Mouse (Mus musculus) heart, embryonic 11.5 days (tissue): ENCODE measurements around the gene Cand1. TPM values are rescaled to one million over a fixed set of nuclear protein-coding genes. Genes with fewer than 3 reads are reported as not detected.

Source experiments
- ATAC-seq: fragments of 200-750 bp; cut with Nextera tagmentation; replicated peaks from 2 replicates; pipeline ENCODE4 v1.8.0; 2017; ENCODE audit warnings: moderate library complexity; ENCODE audit not compliant: insufficient number of reproducible peaks, low FRiP score, low TSS enrichment
- H3K27ac ChIP-seq: fragments of 300-500 bp; sonication (generic); 2 replicates; pipeline ENCODE4 v1.5.1; 2014; ENCODE audit warnings: mild to moderate bottlenecking, low read depth, low read length
- H3K27me3 ChIP-seq: fragments of 300-500 bp; sonication (generic); 2 replicates; pipeline ENCODE4 v1.6.1; 2014; ENCODE audit warnings: mild to moderate bottlenecking, low read length, mixed read lengths; ENCODE audit not compliant: control insufficient read depth, insufficient read depth
- H3K36me3 ChIP-seq: fragments of 300-500 bp; sonication (generic); 2 replicates; pipeline ENCODE4 v1.6.1; 2014; ENCODE audit warnings: mild to moderate bottlenecking, low read length, moderate library complexity, mixed read lengths; ENCODE audit not compliant: control insufficient read depth, insufficient read depth
- H3K4me1 ChIP-seq: fragments of 300-500 bp; sonication (generic); 2 replicates; pipeline ENCODE4 v1.6.1; 2014; ENCODE audit warnings: low read length; ENCODE audit not compliant: control insufficient read depth, insufficient read depth
- H3K4me2 ChIP-seq: fragments of 300-500 bp; sonication (generic); 2 replicates; pipeline ENCODE4 v1.6.1; 2014; ENCODE audit warnings: mild to moderate bottlenecking, moderate library complexity
- H3K4me3 ChIP-seq: fragments of 300-500 bp; sonication (generic); 2 replicates; pipeline ENCODE4 v1.5.1; 2014; ENCODE audit warnings: low read depth, low read length
- H3K9ac ChIP-seq: fragments of 300-500 bp; sonication (generic); 2 replicates; pipeline ENCODE4 v1.6.1; 2014; ENCODE audit warnings: mild to moderate bottlenecking, low read depth, low read length, moderate library complexity
- H3K9me3 ChIP-seq: fragments of 300-500 bp; sonication (generic); replicated peaks from 2 replicates; pipeline ENCODE4 v1.6.1; 2016; ENCODE audit warnings: low read length; ENCODE audit not compliant: control insufficient read depth
- WGBS: fragments of 180-500 bp; shearing (Covaris S2); extraction: QIAGEN DNeasy Blood & Tissue Kit; methylation state at CpG from one replicate; pipeline ENCODE4 v1.1.7; 2014; ENCODE audit not compliant: insufficient replicate concordance; 5-methylcytosine and 5-hydroxymethylcytosine counted together
- polyA plus RNA-seq: library from polyadenylated mRNA; unstranded; fragments of >200 nt; fragmentation: Nextera tagmentation; extraction: Ambion mirVana; gene quantifications from 2 replicates; pipeline ENCODE4 v1.2.1, GENCODE M21; 2014

Cand1 gene
- 66.3 and 78.8 TPM in 2 replicates for polyA plus RNA-seq

GRCm38 (mm10) chr10:119239969-119240721 is at the start of gene Cand1:
Gene Cand1 (minus strand): TSS chr10:119240055.
- H3K4me2 ChIP-seq, result peak within 1 kb of the TSS; percentile 85
- peak; percentile 99 for ATAC-seq
- peak within 1 kb of the TSS; percentile 98 for H3K27ac ChIP-seq
- no peaks in the 10 kb centered on the region for H3K27me3 ChIP-seq
- WGBS, result under 1% methylated on average over 57 of the region's 67 CpGs
- H3K4me3 ChIP-seq, result peak within 1 kb of the TSS; percentile 99
- no peaks in the 10 kb centered on the region for H3K9me3 ChIP-seq
- peaks cover 4% of the 10 kb centered on the region; the same call in 1 of the 2 replicates for H3K36me3 ChIP-seq
- peak within 1 kb of the TSS; percentile 90 for H3K9ac ChIP-seq
- peaks cover 10% of the 10 kb centered on the region for H3K4me1 ChIP-seq

DNA sequence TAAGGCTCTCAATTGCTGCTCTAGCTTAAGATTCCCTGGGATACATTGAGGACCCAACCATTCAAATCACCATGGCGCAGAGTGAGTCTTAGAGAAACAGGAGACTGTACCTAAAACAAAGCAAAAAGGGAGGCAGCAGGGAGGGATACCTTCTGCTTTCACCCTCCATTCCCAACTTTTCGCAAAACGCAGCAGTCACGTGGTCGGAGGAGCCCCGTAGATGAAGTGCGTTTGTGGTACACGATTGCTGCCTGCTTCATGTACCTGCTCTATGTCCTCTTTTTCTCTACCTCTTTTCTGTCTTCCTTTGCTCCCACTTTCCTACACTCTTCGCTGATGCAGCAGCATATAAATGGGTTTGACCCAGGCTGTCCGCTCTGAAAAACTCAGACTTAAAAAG is 39.0 kb upstream of the Cand1 start:
- 79% methylated on average over 10 of the region's 10 CpGs for WGBS
- H3K4me3 ChIP-seq, result no peak overlapping the region
- H3K9ac ChIP-seq, result no peak overlapping the region
- H3K4me2 ChIP-seq, result no peak overlapping the region
- no peaks in the 10 kb centered on the region for H3K4me1 ChIP-seq
- H3K9me3 ChIP-seq, result no peaks in the 10 kb centered on the region
- H3K27me3 ChIP-seq, result no peaks in the 10 kb centered on the region
- no peak overlapping the region for H3K27ac ChIP-seq
- no peak for ATAC-seq
- no peaks in the 10 kb centered on the region for H3K36me3 ChIP-seq

- no peaks in the 10 kb centered on the region for H3K4me1 ChIP-seq
- H3K36me3 ChIP-seq, result no peaks in the 10 kb centered on the region
- H3K9me3 ChIP-seq, result no peaks in the 10 kb centered on the region
- WGBS, result 84% methylated on average over 6 of the region's 6 CpGs
- H3K27me3 ChIP-seq, result no peaks in the 10 kb centered on the region
- no peak overlapping the region for H3K27ac ChIP-seq
- no peak for ATAC-seq
- H3K4me2 ChIP-seq, result no peak overlapping the region
- H3K9ac ChIP-seq, result no peak overlapping the region
- no peak overlapping the region for H3K4me3 ChIP-seq
Measured at GRCm38 (mm10) chr10:119274333-119274732, 34.5 kb upstream of the Cand1 start.

DNA sequence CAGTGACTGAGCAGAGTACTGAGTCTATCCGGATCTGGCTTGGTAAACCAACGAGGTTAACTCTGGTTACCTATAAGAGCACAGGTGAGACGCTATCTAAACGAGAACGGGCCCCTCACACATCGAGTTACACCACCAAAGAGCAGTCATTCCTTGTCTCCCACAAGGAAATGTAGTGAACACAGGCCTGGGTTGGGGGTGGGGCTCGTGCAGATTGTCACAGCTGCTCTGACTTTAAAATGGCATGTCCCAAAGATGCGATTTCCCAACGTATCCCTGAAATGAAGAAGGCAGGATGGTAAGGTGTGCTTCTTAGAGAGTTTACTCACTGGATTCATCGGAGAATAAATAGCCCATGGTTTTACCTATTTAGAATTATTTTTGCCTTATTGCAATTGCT is 32.7 kb upstream of the Cand1 start:
- Histone ChIP-seq H3K4me2 (no peak overlapping the region), H3K36me3 (no peaks in the 10 kb centered on the region), H3K9me3 (no peaks in the 10 kb centered on the region), H3K27me3 (no peaks in the 10 kb centered on the region), H3K27ac (no peak overlapping the region), H3K4me3 (no peak overlapping the region), H3K9ac (no peak overlapping the region), H3K4me1 (no peaks in the 10 kb centered on the region)
- 76% methylated on average over 10 of the region's 10 CpGs for WGBS
- ATAC-seq, result no peak

- no peaks in the 10 kb centered on the region for H3K36me3 ChIP-seq
- 89% methylated on average over 10 of the region's 10 CpGs for WGBS
- ATAC-seq, result no peak
- H3K4me1 ChIP-seq, result no peaks in the 10 kb centered on the region
- no peak overlapping the region for H3K27ac ChIP-seq
- H3K9me3 ChIP-seq, result no peaks in the 10 kb centered on the region
- H3K27me3 ChIP-seq, result no peaks in the 10 kb centered on the region
- H3K9ac ChIP-seq, result no peak overlapping the region
- H3K4me2 ChIP-seq, result no peak overlapping the region
- no peak overlapping the region for H3K4me3 ChIP-seq
Measured at GRCm38 (mm10) chr10:119272005-119272404, 32.1 kb upstream of the Cand1 start.

GRCm38 (mm10) chr10:119271101-119271500 is 31.2 kb upstream of the Cand1 start:
- 85% methylated on average over 10 of the region's 10 CpGs for WGBS
- H3K9ac ChIP-seq, result no peak overlapping the region
- H3K4me2 ChIP-seq, result no peak overlapping the region
- no peak overlapping the region for H3K27ac ChIP-seq
- no peak for ATAC-seq
- no peaks in the 10 kb centered on the region for H3K36me3 ChIP-seq
- H3K4me1 ChIP-seq, result no peaks in the 10 kb centered on the region
- no peaks in the 10 kb centered on the region for H3K9me3 ChIP-seq
- no peaks in the 10 kb centered on the region for H3K27me3 ChIP-seq
- no peak overlapping the region for H3K4me3 ChIP-seq

GRCm38 (mm10) chr10:119270384-119270985 is 30.6 kb upstream of the Cand1 start:
- no peak overlapping the region for H3K27ac ChIP-seq
- H3K9me3 ChIP-seq, result no peaks in the 10 kb centered on the region
- WGBS, result 78% methylated on average over 12 of the region's 12 CpGs
- H3K4me2 ChIP-seq, result no peak overlapping the region
- H3K9ac ChIP-seq, result no peak overlapping the region
- no peaks in the 10 kb centered on the region for H3K4me1 ChIP-seq
- no peaks in the 10 kb centered on the region for H3K27me3 ChIP-seq
- no peak overlapping the region for H3K4me3 ChIP-seq
- ATAC-seq, result no peak
- no peaks in the 10 kb centered on the region for H3K36me3 ChIP-seq

DNA sequence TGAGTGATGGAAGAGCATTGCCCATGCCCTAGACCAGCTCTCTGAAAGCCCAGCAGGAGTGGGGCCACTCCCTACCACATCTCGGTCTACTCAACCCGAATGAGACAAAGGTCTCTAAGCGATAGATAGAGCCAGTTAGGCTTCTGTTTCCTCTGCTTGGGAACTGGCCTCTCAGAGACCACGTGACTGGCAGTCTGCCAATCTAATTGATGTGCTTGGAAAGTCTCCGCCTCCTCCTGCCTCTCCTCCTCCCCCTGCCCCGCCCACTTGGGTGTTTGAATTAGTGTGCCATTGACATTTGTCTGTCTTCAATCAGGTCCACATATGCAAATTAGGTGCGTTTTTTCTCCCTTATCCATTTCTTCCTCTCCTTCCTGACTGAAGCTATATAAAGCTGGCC is 24.9 kb upstream of the Cand1 start:
- no peak overlapping the region for H3K4me2 ChIP-seq
- no peaks in the 10 kb centered on the region for H3K27me3 ChIP-seq
- no peaks in the 10 kb centered on the region for H3K4me1 ChIP-seq
- no peak for ATAC-seq
- 68% methylated on average over 7 of the region's 7 CpGs for WGBS
- H3K4me3 ChIP-seq, result no peak overlapping the region
- H3K9me3 ChIP-seq, result no peaks in the 10 kb centered on the region
- no peak overlapping the region for H3K27ac ChIP-seq
- no peak overlapping the region for H3K9ac ChIP-seq
- H3K36me3 ChIP-seq, result no peaks in the 10 kb centered on the region

- no peaks in the 10 kb centered on the region for H3K36me3 ChIP-seq
- 87% methylated on average over 5 of the region's 5 CpGs for WGBS
- no peak overlapping the region for H3K4me3 ChIP-seq
- no peaks in the 10 kb centered on the region for H3K4me1 ChIP-seq
- H3K9ac ChIP-seq, result no peak overlapping the region
- no peaks in the 10 kb centered on the region for H3K9me3 ChIP-seq
- H3K27ac ChIP-seq, result no peak overlapping the region
- ATAC-seq, result no peak
- no peaks in the 10 kb centered on the region for H3K27me3 ChIP-seq
- no peak overlapping the region for H3K4me2 ChIP-seq
Measured at GRCm38 (mm10) chr10:119262821-119263220, 23.0 kb upstream of the Cand1 start.
